Mouse (Mus musculus) urinary bladder, postnatal 10 days (tissue): ENCODE results near the gene Nxt1.

ENCODE experiments used
- DNase-seq: peaks from one replicate; pipeline ENCODE4 v3.0.0; 2022; ENCODE audit warnings: low spot score

Nxt1 gene

DNA sequence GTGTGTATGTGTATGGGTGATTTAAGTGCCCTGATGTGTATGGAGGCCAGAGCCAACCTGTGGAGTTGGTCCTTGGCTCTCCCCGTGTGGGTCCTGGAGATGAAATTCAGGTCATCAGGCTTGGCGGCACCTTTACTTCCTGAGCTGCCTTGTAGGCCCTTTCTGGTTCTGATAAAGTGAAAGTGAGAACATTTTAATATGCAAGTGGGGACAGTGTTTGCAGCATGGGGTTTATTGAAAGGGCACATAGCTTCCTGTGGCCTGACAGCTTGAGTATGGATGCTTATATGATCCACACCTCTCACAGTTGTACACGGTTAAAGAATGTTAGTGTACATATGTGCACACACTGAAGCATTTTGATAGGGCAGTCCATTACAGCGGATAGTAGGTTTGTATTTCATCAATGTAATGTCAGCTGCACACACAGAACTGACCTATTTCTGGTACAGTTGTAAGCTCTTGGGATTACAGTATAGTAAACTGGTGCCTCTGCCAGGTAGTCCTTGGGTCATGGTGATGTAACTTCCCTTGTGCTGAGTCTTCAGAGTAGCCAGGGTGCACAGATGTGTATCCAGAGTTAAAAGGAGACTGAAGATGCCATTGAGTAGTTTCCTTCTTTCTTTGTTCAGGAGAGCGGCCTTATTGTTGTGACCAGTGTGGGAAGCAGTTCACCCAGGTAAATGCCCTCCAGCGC lies 17.2 kb downstream of the Nxt1 start:
- no peak for DNase-seq

DNA sequence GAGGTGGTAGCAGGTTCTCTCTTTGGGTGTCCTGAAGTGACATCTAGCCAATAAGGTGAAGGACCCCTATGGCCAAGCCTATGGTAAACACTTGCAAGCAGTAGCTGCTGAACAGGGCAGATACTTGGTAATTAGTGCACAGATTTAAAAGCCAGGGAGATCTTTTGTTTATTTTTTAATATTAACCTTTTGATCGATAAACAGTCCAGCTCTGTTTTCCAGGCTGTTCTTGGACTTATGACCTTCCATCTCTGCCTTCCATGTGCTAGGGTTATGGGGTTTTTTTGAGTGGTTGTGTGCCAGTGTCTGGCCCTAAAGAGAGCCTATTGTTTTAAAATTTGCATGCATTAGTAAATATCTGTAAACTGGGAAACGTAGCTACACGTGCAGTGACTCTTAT lies 17.9 kb downstream of the Nxt1 start:
- DNase-seq, result no peak

DNA sequence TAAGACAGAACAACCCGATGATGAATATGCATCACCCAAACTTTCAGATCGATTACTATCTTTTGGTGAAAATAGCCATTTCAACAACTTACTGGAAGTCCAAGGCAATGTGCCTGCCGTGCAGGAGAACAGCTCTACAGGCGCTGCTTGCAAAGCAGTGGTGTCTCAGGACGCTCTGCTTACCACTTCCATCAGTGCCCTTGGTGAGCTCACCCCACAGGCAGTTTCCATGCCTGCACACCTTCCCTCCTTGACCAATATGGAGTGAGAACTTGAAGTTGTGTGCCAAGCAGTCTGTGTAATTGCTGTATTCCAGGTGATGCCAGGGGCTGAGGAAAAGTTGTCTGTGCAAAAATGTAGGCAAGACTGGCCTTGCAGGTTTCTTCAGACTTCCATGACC lies 18.4 kb downstream of the Nxt1 start:
- no peak for DNase-seq

DNA sequence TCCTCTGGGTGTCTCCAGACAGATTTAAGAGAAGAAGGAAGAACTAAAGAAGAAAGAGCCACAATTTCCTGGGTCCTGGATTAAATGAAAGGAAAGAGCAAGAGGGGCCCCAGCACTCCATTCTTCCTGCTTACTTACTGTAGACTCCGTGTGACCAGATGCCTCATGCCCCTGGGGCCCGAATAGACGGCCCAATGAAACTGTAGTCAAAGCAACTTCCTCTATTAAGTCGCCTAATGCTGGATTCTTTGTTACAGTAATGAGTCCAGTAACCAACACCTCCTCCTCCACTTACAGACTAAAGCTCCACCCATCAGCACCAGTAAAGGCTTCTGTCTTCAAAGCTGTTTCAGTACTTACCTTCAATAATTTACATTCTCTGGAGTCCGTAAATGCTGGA lies 26.2 kb downstream of the Nxt1 start:
- DNase-seq, result no peak

DNA sequence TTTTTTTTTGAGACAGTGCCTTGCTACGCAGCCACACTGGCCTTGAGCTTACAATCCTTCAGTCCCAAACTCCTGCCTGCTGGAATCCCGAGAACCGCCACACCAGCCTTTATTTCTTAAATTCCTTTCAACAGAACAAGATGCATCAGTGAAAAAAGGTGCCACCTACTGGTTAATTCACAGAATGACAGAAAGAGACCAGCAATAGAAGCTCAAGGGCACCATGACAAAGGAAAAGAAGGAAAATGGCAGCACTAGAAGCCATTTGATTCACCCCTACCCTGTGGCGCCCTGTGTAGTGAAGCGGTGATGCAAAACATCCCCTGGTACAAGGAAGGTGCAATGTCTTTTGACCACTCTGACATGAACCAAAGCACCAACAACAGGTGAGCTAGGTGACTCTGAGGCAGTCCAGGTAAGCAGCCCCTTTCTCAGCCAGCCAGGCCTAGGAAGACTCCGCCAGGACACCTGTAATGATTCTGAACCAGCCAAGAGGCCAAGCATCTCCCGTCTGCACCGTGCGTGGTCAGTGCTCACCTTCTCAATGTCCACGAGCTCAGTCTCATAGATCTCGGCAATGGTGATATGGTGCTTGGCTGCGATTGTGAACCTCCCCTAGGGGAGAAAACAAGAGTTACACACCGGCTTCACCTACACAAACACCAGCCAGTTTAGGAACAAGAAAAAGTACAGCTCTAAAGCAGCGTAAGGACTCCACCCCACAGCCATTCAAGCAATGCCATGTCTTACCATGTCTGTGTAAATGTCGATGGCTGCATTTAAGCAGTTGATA lies 34.2 kb downstream of the Nxt1 start:
- no peak for DNase-seq

DNA sequence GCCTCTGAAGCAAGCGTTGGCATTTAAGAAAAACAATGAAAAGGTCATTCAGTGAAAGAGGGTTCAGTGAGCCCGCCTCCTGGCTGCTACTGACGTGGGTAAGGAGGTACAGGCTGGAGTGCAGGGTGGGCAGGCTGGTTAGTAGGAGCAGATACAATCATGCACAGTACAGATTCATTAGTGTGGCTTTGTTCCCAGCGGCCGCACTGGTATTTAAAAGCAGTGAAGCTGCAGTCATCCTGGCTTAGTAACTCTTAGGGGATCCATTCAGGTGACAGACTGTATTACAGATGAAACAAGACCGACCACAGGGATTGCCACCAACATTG lies 34.8 kb downstream of the Nxt1 start:
- DNase-seq, result no peak

DNA sequence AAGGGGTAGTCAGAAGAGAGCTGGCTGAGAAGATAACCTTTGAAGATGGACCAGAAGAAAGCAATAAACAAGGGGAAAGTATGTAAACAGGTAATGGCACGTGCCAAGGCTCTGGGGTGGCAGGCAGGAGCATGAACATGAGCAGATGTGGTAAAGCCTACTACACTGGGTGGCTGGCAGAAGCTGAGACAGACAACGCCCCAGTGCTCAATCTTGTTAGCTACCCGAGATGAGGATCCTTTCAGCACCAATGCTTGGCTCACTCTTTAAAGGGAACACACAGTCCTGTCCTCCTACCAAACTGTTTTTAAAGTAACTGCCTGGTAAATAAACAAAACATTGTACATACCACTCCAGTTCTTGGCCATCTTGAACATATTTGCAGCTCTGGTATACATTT lies 39.9 kb downstream of the Nxt1 start:
- DNase-seq, result no peak

DNA sequence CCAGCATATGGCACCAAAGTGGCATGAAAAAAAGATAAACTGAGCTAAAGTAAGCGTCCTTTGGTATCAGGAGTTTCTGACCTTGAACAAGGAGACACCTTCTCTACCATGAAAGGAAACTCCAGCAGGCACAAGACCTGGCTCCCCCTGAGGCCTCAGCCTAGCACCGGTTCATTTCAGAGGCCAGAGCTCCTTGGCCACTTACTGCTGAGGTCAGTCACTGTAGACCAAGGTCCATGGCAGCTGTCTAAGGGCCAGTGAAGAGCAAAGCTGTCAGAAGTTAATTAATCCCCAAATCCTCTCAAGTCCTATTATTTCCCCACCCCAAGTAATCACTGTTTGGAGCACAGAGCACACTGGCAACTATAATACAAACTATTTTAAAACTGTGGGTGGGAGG lies 44.7 kb downstream of the Nxt1 start:
- no peak for DNase-seq

DNA sequence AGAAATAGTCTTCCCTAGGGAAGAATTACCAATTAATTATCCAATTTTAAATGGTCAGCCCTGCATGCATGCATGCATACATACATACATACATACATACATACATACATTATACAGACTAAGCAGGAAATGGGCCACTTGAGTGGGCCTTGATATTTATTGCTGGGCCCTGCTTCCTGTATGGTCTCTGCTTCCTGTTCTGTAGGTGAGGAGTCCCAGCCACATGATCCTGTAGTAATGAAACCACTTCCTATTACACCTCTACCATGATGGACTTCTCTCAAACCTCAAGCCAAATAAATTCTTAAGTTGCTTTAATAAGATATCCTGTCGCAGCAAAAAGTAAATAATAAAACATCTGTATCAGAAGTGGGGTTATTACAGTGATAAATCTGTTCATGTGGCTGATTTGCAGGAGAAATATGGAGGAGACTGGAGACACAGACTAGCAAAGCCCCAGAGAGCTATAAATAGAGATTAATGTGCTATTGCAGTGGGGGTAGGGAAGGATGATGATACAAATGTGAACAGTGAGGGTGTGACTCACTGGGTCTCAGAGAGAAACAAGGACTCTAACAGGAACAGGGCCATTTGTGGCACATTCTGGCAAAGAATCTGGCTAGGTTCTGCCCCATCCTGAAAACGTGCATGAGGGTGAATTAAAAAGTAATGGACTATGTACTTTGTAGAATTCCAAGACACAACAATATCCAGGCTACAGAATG lies 47.0 kb downstream of the Nxt1 start:
- DNase-seq, result no peak
